Mouse (Mus musculus) C2C12 (cell line): Measurements from ENCODE around the gene Rps6ka4.

Experiments
- CEBPB ChIP-seq: IDR thresholded peaks from one replicate; pipeline ENCODE4 v1.6.1; 2011; ENCODE audit warnings: low read depth, mild to moderate bottlenecking, control low read depth, moderate library complexity
- CTCF ChIP-seq: IDR thresholded peaks from one replicate; pipeline ENCODE4 v1.5.1; 2011; ENCODE audit not compliant: control insufficient read depth, insufficient read depth, insufficient read length
- FOSL1 ChIP-seq: IDR thresholded peaks from one replicate; pipeline ENCODE4 v1.8.0; 2011; ENCODE audit warnings: mild to moderate bottlenecking, low read length; ENCODE audit not compliant: poor library complexity, insufficient read depth, severe bottlenecking
- MAX ChIP-seq: IDR thresholded peaks from one replicate; pipeline ENCODE4 v1.6.1; 2011; ENCODE audit warnings: mild to moderate bottlenecking, control low read depth
- MYOD1 ChIP-seq: IDR thresholded peaks from one replicate; pipeline ENCODE4 v1.6.1; 2011; ENCODE audit warnings: low read depth; ENCODE audit not compliant: control insufficient read depth, insufficient read length
- MYOG ChIP-seq: IDR thresholded peaks from one replicate; pipeline ENCODE4 v1.6.1; 2011; ENCODE audit not compliant: control insufficient read depth, insufficient read length; ENCODE audit errors: extremely low read depth
- USF1 ChIP-seq: IDR thresholded peaks from one replicate; pipeline ENCODE4 v1.6.1; 2011; ENCODE audit warnings: low read depth, mild to moderate bottlenecking, control low read depth, moderate library complexity

GRCm38 (mm10) chr19:6874257-6874656 is 33.8 kb upstream of the Rps6ka4 start:
- peak; percentile 51 for TF ChIP-seq USF1
- TF ChIP-seq CTCF, result no peak
- TF ChIP-seq CEBPB, result no peak
- TF ChIP-seq MYOD1, result no peak
- TF ChIP-seq FOSL1, result no peak
- TF ChIP-seq MAX, result no peak
- no peak for TF ChIP-seq MYOG
